Mouse (Mus musculus): ENCODE data around the gene Atg9a. TPM values are rescaled to one million over a fixed set of nuclear protein-coding genes. Genes with fewer than 3 reads are reported as not detected.

Gene Atg9a
- polyA plus RNA-seq, 1 experiment from 2014 or later: 63.3 TPM

GRCm38 (mm10) chr1:75155837-75156236 lies 36.2 kb downstream of the Atg9a start:
- no peak for ATAC-seq (replicated peaks)
- Histone ChIP-seq H3K9ac (no peak overlapping the region), H3K4me2 (no peak overlapping the region), H3K27me3 (replicated peaks) (no peaks in the 10 kb centered on the region), H3K4me3 (no peak overlapping the region), H3K9me3 (no peaks in the 10 kb centered on the region), H3K36me3 (replicated peaks) (no peaks in the 10 kb centered on the region), H3K4me1 (no peaks in the 10 kb centered on the region), H3K27ac (no peak overlapping the region)
- WGBS: 73% methylated on average over 3 of the region's 3 CpGs

GRCm38 (mm10) chr1:75148727-75149126 lies 43.3 kb downstream of the Atg9a start:
- H3K36me3 ChIP-seq (replicated peaks): peaks cover 34% of the 10 kb centered on the region
- H3K27ac ChIP-seq: no peak overlapping the region
- H3K27me3 ChIP-seq (replicated peaks): no peaks in the 10 kb centered on the region
- H3K4me3 ChIP-seq: no peak overlapping the region
- H3K4me2 ChIP-seq: no peak overlapping the region
- H3K4me1 ChIP-seq: peaks cover 13% of the 10 kb centered on the region
- H3K9ac ChIP-seq: no peak overlapping the region
- no peak for ATAC-seq (replicated peaks)
- 91% methylated on average over 4 of the region's 4 CpGs for WGBS
- no peaks in the 10 kb centered on the region for H3K9me3 ChIP-seq

DNA sequence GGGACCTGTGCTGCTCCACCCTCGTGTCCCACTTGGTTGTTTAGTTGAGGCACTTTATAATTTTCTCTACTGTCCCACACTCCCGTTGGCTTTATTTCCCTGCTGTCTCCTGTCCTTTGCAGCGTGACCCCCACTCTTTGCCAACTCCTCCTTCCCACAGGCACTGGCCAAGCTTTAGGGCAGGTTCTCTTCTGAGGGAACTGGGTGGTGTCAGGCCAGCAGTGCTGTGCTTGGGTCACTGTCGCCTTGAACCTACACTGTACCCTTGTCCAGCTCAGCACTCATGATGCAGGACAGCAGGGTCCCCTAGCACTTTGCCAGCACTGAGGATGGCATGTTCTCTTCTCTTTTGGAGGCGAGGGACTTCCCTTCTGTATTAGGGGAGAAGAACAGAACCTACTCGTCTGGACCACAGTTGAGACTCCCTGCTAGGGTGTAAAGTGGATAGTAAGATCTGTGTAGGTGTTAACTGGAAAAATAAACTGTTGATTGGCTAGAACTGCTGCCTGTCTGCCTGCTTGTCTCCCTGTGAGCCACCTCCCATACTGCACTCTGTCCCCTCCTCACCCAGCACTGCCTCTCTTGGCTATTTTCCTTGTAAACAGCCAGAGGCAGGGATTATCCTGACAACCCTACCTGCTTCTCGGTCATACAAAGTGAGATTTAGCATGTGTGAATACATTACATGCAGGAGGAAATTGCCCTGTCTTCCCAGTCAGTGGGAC lies 44.4 kb downstream of the Atg9a start:
- no peak for ATAC-seq (replicated peaks)
- 87% methylated on average over 7 of the region's 7 CpGs for WGBS
- H3K9ac ChIP-seq: no peak overlapping the region

GRCm38 (mm10) chr1:75145589-75145988 lies 46.4 kb downstream of the Atg9a start:
- peaks cover 34% of the 10 kb centered on the region for H3K36me3 ChIP-seq (replicated peaks)
- WGBS: 89% methylated on average over 3 of the region's 3 CpGs
- no peak overlapping the region for H3K4me2 ChIP-seq
- H3K27me3 ChIP-seq (replicated peaks): no peaks in the 10 kb centered on the region
- no peak overlapping the region for H3K27ac ChIP-seq
- H3K9me3 ChIP-seq: no peaks in the 10 kb centered on the region
- H3K4me1 ChIP-seq: peaks cover 28% of the 10 kb centered on the region
- no peak for ATAC-seq (replicated peaks)
- H3K4me3 ChIP-seq: no peak overlapping the region
- no peak overlapping the region for H3K9ac ChIP-seq

More for the DNA sequence above, 44.4 kb downstream of the Atg9a start:
- H3K27ac ChIP-seq: no peak overlapping the region
- H3K4me1 ChIP-seq: peaks cover 16% of the 10 kb centered on the region
- no peaks in the 10 kb centered on the region for H3K9me3 ChIP-seq
- no peak overlapping the region for H3K4me3 ChIP-seq
- H3K27me3 ChIP-seq (replicated peaks): no peaks in the 10 kb centered on the region
- H3K4me2 ChIP-seq: no peak overlapping the region
- peaks cover 34% of the 10 kb centered on the region for H3K36me3 ChIP-seq (replicated peaks)

DNA sequence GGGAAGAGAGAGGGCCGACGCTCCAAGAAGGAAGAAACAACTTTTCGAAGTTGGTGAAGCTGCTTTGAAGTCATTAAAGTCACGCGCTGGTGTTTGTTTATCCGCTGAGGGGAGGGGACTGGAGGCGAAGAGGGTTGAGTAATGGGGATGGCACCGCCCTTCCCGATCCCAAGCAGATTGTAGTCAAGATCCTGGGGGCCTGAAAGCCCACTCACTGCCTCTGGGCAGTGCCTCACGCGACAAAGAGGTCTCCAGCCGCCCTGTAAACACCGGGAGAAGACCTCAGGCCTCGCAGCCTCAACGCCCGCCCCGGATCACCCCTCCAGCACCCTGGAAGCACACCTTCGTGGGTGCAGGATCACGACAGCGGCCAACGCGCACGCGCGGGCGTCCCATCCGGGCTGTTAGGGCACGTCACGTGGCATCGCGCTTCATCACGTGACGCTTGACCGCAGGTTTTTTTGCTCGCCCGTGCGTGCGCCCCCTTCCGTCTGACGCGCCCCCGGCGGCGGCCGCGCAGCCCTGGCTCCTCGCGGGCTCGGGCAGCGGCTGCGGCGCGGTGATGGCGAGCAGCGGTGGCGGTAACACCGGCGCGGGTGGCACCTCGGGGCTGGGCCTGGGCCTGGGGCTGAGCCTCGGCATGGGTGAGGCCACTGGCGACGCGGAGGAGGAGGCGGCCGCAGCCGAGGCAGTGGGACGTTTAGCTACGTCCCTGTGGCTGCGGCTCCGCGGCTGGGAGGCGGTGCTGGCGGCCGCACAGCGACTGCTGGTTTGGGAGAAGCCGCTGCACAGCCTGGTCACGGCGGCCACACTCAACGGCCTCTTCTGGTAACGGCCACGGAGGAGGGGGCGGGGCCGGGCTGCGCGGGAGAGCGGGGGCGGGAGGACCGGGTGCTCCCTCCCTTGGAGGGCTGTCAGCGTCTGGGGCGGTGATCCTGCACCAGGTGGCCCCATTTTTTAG lies 49.4 kb downstream of the Atg9a start, which contains the start of the genes Cnppd1 and Retreg2:
Gene Cnppd1 (minus strand): TSS at position 411 of the 961 bp plus-strand sequence.
Gene Retreg2 (plus strand): TSS at position 478 of the 961 bp plus-strand sequence.
- H3K4me3 ChIP-seq: peak within 1 kb of the TSS; percentile 75
- H3K36me3 ChIP-seq (replicated peaks): peaks cover 41% of the 10 kb centered on the region
- under 1% methylated on average over 91 of the region's 91 CpGs for WGBS
- H3K9ac ChIP-seq: peak within 1 kb of the TSS; percentile 88
- ATAC-seq (replicated peaks): peak; percentile 90
- peak within 1 kb of the TSS; percentile 98 for H3K27ac ChIP-seq
- H3K4me2 ChIP-seq: peak within 1 kb of the TSS; percentile 92
- H3K27me3 ChIP-seq (replicated peaks): no peaks in the 10 kb centered on the region
- H3K4me1 ChIP-seq: peaks cover 43% of the 10 kb centered on the region
- no peaks in the 10 kb centered on the region for H3K9me3 ChIP-seq

- peak overlapping the region; percentile 88 for H3K9ac ChIP-seq
- peak overlapping the region; percentile 75 for H3K4me3 ChIP-seq
- no peaks in the 10 kb centered on the region for H3K9me3 ChIP-seq
- peak; percentile 24; the same call in 1 of the 2 replicates for ATAC-seq (replicated peaks)
- H3K4me1 ChIP-seq: peaks cover 43% of the 10 kb centered on the region
- H3K27ac ChIP-seq: peak overlapping the region; percentile 98
- WGBS: under 1% methylated on average over 52 of the region's 53 CpGs
- H3K36me3 ChIP-seq (replicated peaks): peaks cover 35% of the 10 kb centered on the region
- H3K27me3 ChIP-seq (replicated peaks): no peaks in the 10 kb centered on the region
- peak overlapping the region; percentile 92 for H3K4me2 ChIP-seq
Measured at GRCm38 (mm10) chr1:75141486-75142190, 50.4 kb downstream of the Atg9a start.

- Histone ChIP-seq H3K4me3 (peak overlapping the region; percentile 75), H3K9me3 (no peaks in the 10 kb centered on the region), H3K9ac (peak overlapping the region; percentile 88), H3K27me3 (replicated peaks) (no peaks in the 10 kb centered on the region), H3K36me3 (replicated peaks) (peaks cover 27% of the 10 kb centered on the region), H3K4me2 (peak overlapping the region; percentile 92), H3K4me1 (peaks cover 43% of the 10 kb centered on the region), H3K27ac (no peak overlapping the region; the same call in 1 of the 2 replicates)
- 63% methylated on average over 4 of the region's 4 CpGs for WGBS
- no peak for ATAC-seq (replicated peaks)
Measured at GRCm38 (mm10) chr1:75140601-75141190, 51.3 kb downstream of the Atg9a start.

DNA sequence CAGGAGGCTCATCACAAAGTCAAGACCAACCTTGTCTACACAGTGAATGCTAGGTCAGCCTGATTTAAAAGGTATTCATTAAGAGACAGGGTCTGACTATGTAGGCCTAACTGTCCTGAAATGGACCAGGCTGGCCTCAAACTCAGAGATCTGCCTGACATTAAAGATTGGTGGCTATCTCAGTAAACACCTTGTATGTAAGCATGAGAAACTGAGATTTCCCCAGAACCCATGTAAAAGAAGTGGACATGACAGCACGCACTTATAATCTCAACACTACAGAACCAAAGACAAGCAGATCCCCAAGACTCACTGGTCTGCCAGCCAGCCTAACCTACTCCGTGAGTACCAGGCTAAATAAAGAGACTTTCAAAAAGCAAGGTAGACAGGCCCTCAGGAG lies 53.5 kb downstream of the Atg9a start:
- Histone ChIP-seq H3K9me3 (no peaks in the 10 kb centered on the region), H3K4me2 (no peak overlapping the region), H3K27me3 (replicated peaks) (no peaks in the 10 kb centered on the region), H3K4me3 (no peak overlapping the region), H3K4me1 (peaks cover 28% of the 10 kb centered on the region), H3K9ac (no peak overlapping the region), H3K36me3 (replicated peaks) (peaks cover 14% of the 10 kb centered on the region; the same call in 1 of the 2 replicates), H3K27ac (no peak overlapping the region)
- ATAC-seq (replicated peaks): no peak
- WGBS: 98% methylated on average over 2 of the region's 2 CpGs

DNA sequence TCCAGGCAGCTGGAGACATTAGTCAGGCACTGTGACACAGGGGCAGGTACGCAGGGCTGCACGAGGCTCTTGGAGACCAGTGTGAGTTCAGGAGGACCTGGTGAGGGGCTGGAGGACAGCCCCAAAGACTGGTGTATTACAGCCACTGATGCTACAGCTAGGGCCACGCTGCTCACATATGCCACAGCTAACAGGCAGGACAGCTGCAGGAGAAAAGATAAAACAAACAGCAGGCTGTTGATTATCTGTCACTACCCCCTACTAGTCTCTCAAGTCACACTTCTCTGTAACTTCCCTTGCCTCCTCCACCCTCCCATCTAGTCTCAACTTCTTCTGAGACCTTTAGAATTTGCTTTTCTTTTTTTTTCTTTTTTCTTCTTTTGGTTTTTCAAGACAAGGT lies 55.3 kb downstream of the Atg9a start:
- H3K9me3 ChIP-seq: no peaks in the 10 kb centered on the region
- ATAC-seq (replicated peaks): no peak
- H3K36me3 ChIP-seq (replicated peaks): peaks cover 14% of the 10 kb centered on the region; the same call in 1 of the 2 replicates
- H3K4me1 ChIP-seq: peaks cover 23% of the 10 kb centered on the region
- H3K27me3 ChIP-seq (replicated peaks): no peaks in the 10 kb centered on the region
- no peak overlapping the region for H3K9ac ChIP-seq
- H3K4me2 ChIP-seq: no peak overlapping the region
- H3K4me3 ChIP-seq: no peak overlapping the region
- H3K27ac ChIP-seq: no peak overlapping the region
- WGBS: 93% methylated on average over 3 of the region's 3 CpGs

- H3K27ac ChIP-seq: no peak overlapping the region
- 83% methylated on average over 6 of the region's 6 CpGs for WGBS
- no peak for ATAC-seq (replicated peaks)
- H3K4me2 ChIP-seq: no peak overlapping the region
- H3K36me3 ChIP-seq (replicated peaks): peaks cover 14% of the 10 kb centered on the region; the same call in 1 of the 2 replicates
- H3K27me3 ChIP-seq (replicated peaks): no peaks in the 10 kb centered on the region
- H3K9ac ChIP-seq: no peak overlapping the region
- H3K4me3 ChIP-seq: no peak overlapping the region
- peaks cover 23% of the 10 kb centered on the region for H3K4me1 ChIP-seq
- H3K9me3 ChIP-seq: no peaks in the 10 kb centered on the region
Measured at GRCm38 (mm10) chr1:75136293-75136692, 55.7 kb downstream of the Atg9a start.

- H3K4me3 ChIP-seq: no peak within 1 kb of the TSS
- H3K27ac ChIP-seq: no peak within 1 kb of the TSS
- no peak within 1 kb of the TSS for H3K9ac ChIP-seq
- no peaks in the 10 kb centered on the region for H3K4me1 ChIP-seq
- H3K9me3 ChIP-seq: no peaks in the 10 kb centered on the region
- whole genome bisulfite sequencing: 62% methylated on average over 12 of the region's 12 CpGs
- no peak within 1 kb of the TSS for H3K4me2 ChIP-seq
- H3K27me3 ChIP-seq (replicated peaks): no peaks in the 10 kb centered on the region
- peaks cover 13% of the 10 kb centered on the region; the same call in 1 of the 2 replicates for H3K36me3 ChIP-seq (replicated peaks)
- ATAC-seq (replicated peaks): no peak
Measured at GRCm38 (mm10) chr1:75133421-75134207, 58.4 kb downstream of the Atg9a start, which contains the start of gene Slc23a3. TSS of gene Slc23a3 (minus strand) at chr1:75133890.
